15 mouse cellular contexts compared by ENCODE assay signal in the genomic region with DNA sequence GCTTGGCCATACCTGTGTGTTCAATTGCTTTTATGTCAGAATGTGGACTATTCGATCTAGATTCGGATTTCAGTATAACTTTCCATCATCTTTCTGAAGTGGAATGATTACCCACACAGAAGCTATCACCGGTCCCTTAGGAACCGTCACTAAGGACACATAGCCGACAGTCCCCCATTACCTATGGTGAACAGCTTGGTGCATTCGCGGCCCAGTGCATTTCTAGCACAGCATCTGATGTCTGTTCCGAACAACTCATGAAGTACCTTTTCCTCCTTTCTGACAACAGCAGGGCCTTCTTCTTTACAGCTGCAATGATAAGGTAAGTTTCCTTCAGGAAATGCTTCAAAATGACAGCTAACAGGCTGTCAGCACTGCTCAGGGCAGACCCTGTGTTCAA. TPM values are rescaled to one million over a fixed set of nuclear protein-coding genes. Genes with fewer than 3 reads are reported as not detected.
"Had no signal": no experiment of that assay in that cellular context is flagged by ENCODE, and none has a peak within 500 bp of the region (broad histone marks: within the 10 kb centered on the region; RNA-seq: fewer than 3 reads in every experiment).

No protein-coding gene starts in this region.

- H3K4me3 ChIP-seq: neural tube, embryonic 15.5 days; stomach, embryonic 15.5 days had no signal

- DNase-seq: right cerebral cortex, adult 18-20 months; right cerebral cortex, postnatal 14 days; right cerebral cortex, postnatal 25 days; right cerebral cortex, postnatal 4 days; spleen, adult 18-20 months; thymus, adult 18-20 months; thymus, adult 2 months; thymus, postnatal 14 days; thymus, postnatal 25 days; thymus, postnatal 36 days; thymus, postnatal 4 days had no signal

- H3K27ac ChIP-seq: neural tube, embryonic 15.5 days; stomach, embryonic 15.5 days; stomach, postnatal 0 days had no signal

RNA-seq across cellular contexts. Expression of gene Urad, which starts 48.0 kb away (rescaled TPM):
- total RNA-seq: neutrophil, adult 5-6 weeks had no signal
